Mouse (Mus musculus) embryonic facial prominence, embryonic 15.5 days (tissue): Measurements from ENCODE around the gene Myo1d. TPM values are rescaled to one million over a fixed set of nuclear protein-coding genes. Genes with fewer than 3 reads are reported as not detected.

Source experiments
- ATAC-seq: fragments of 200-750 bp; cut with Nextera tagmentation; 2 replicates; pipeline ENCODE4 v1.8.0; 2017; ENCODE audit warnings: low read depth, moderate TSS enrichment; ENCODE audit not compliant: insufficient number of reproducible peaks, low FRiP score, low TSS enrichment
- H3K27ac ChIP-seq: fragments of 300-500 bp; sonication (generic); replicated peaks from 2 replicates; pipeline ENCODE4 v1.5.1; 2015; ENCODE audit warnings: mild to moderate bottlenecking, inconsistent platforms
- H3K27me3 ChIP-seq: fragments of 300-500 bp; sonication (generic); 2 replicates; pipeline ENCODE4 v1.6.1; 2015; ENCODE audit warnings: inconsistent platforms
- H3K36me3 ChIP-seq: fragments of 300-500 bp; sonication (generic); 2 replicates; pipeline ENCODE4 v1.6.1; 2015; ENCODE audit warnings: mild to moderate bottlenecking, inconsistent platforms
- H3K4me1 ChIP-seq: fragments of 300-500 bp; sonication (generic); 2 replicates; pipeline ENCODE4 v1.6.1; 2015; ENCODE audit warnings: inconsistent platforms
- H3K4me2 ChIP-seq: fragments of 300-500 bp; sonication (generic); replicated peaks from 2 replicates; pipeline ENCODE4 v1.6.1; 2015; ENCODE audit warnings: mild to moderate bottlenecking, inconsistent platforms
- H3K4me3 ChIP-seq: fragments of 300-500 bp; sonication (generic); replicated peaks from 2 replicates; pipeline ENCODE4 v1.5.1; 2015; ENCODE audit warnings: mild to moderate bottlenecking, inconsistent platforms
- H3K9ac ChIP-seq: fragments of 300-500 bp; sonication (generic); 2 replicates; pipeline ENCODE4 v1.6.1; 2015; ENCODE audit warnings: inconsistent platforms
- H3K9me3 ChIP-seq: fragments of 300-500 bp; sonication (generic); replicated peaks from 2 replicates; pipeline ENCODE4 v1.6.1; 2016; ENCODE audit warnings: inconsistent platforms
- WGBS: fragments of 180-500 bp; shearing (Covaris S2); methylation state at CpG from one replicate; pipeline ENCODE4 v1.1.7; 2015; 5-methylcytosine and 5-hydroxymethylcytosine counted together
- polyA plus RNA-seq: library from polyadenylated mRNA; unstranded; fragments of >200 nt; fragmentation: Nextera tagmentation; extraction: Ambion mirVana; gene quantifications from 2 replicates; pipeline ENCODE4 v1.2.1, GENCODE M21; 2015

The Myo1d gene
- polyA plus RNA-seq, 1 experiment from 2014 or later: 12.0 TPM

- no peak overlapping the region for H3K27ac ChIP-seq
- H3K36me3 ChIP-seq: no peaks in the 10 kb centered on the region
- H3K9ac ChIP-seq: no peak overlapping the region
- 72% methylated on average over 3 of the region's 3 CpGs for WGBS
- H3K4me1 ChIP-seq: peaks cover under 1% of the 10 kb centered on the region; the same call in 1 of the 2 replicates
- no peak overlapping the region for H3K4me2 ChIP-seq
- no peaks in the 10 kb centered on the region for H3K9me3 ChIP-seq
- no peaks in the 10 kb centered on the region for H3K27me3 ChIP-seq
- ATAC-seq: no peak
- H3K4me3 ChIP-seq: no peak overlapping the region
Measured at GRCm38 (mm10) chr11:80761285-80761974, 18.4 kb downstream of the Myo1d start.

- Histone ChIP-seq H3K9me3 (no peaks in the 10 kb centered on the region), H3K9ac (no peak overlapping the region), H3K27me3 (no peaks in the 10 kb centered on the region), H3K36me3 (no peaks in the 10 kb centered on the region), H3K4me3 (no peak overlapping the region), H3K4me1 (no peaks in the 10 kb centered on the region), H3K27ac (no peak overlapping the region), H3K4me2 (no peak overlapping the region)
- ATAC-seq: no peak
- 70% methylated on average over 3 of the region's 3 CpGs for WGBS
Measured at GRCm38 (mm10) chr11:80759023-80759422, 20.8 kb downstream of the Myo1d start.

- Histone ChIP-seq H3K9me3 (no peaks in the 10 kb centered on the region), H3K27me3 (no peaks in the 10 kb centered on the region), H3K4me3 (no peak overlapping the region), H3K9ac (no peak overlapping the region), H3K4me2 (no peak overlapping the region), H3K4me1 (no peaks in the 10 kb centered on the region), H3K27ac (no peak overlapping the region), H3K36me3 (no peaks in the 10 kb centered on the region)
- peak; percentile 15; the same call in 1 of the 2 replicates for ATAC-seq
- WGBS: 37% methylated on average over 2 of the region's 2 CpGs
Measured at GRCm38 (mm10) chr11:80754201-80754600, 25.6 kb downstream of the Myo1d start.

- H3K4me3 ChIP-seq: no peak overlapping the region
- 84% methylated on average over 1 of the region's 1 CpGs for WGBS
- H3K4me2 ChIP-seq: no peak overlapping the region
- H3K4me1 ChIP-seq: 0 out of 2 replicates have a peak, but pooled peaks cover 5% of the 10 kb centered on the region
- H3K9me3 ChIP-seq: no peaks in the 10 kb centered on the region
- H3K36me3 ChIP-seq: no peaks in the 10 kb centered on the region
- H3K27me3 ChIP-seq: no peaks in the 10 kb centered on the region
- no peak for ATAC-seq
- no peak overlapping the region for H3K27ac ChIP-seq
- H3K9ac ChIP-seq: no peak overlapping the region
Measured at GRCm38 (mm10) chr11:80751168-80751567, 28.7 kb downstream of the Myo1d start.

GRCm38 (mm10) chr11:80749187-80749586 is 30.6 kb downstream of the Myo1d start:
- H3K36me3 ChIP-seq: no peaks in the 10 kb centered on the region
- ATAC-seq: no peak
- 95% methylated on average over 1 of the region's 1 CpGs for WGBS
- no peaks in the 10 kb centered on the region for H3K9me3 ChIP-seq
- H3K4me1 ChIP-seq: 0 out of 2 replicates have a peak, but pooled peaks cover 5% of the 10 kb centered on the region
- H3K9ac ChIP-seq: no peak overlapping the region
- H3K27me3 ChIP-seq: no peaks in the 10 kb centered on the region
- H3K4me3 ChIP-seq: no peak overlapping the region
- no peak overlapping the region for H3K27ac ChIP-seq
- H3K4me2 ChIP-seq: no peak overlapping the region

- H3K4me1 ChIP-seq: 0 out of 2 replicates have a peak, but pooled peaks cover 5% of the 10 kb centered on the region
- no peaks in the 10 kb centered on the region for H3K27me3 ChIP-seq
- no peak overlapping the region for H3K4me2 ChIP-seq
- no peaks in the 10 kb centered on the region for H3K9me3 ChIP-seq
- WGBS: 63% methylated on average over 5 of the region's 5 CpGs
- no peak overlapping the region for H3K27ac ChIP-seq
- no peak for ATAC-seq
- no peak overlapping the region for H3K9ac ChIP-seq
- no peaks in the 10 kb centered on the region for H3K36me3 ChIP-seq
- H3K4me3 ChIP-seq: no peak overlapping the region
Measured at GRCm38 (mm10) chr11:80745426-80745825, 34.4 kb downstream of the Myo1d start.

- no peak overlapping the region for H3K4me3 ChIP-seq
- H3K27me3 ChIP-seq: no peaks in the 10 kb centered on the region
- no peak overlapping the region for H3K4me2 ChIP-seq
- no peaks in the 10 kb centered on the region for H3K9me3 ChIP-seq
- H3K36me3 ChIP-seq: no peaks in the 10 kb centered on the region
- ATAC-seq: no peak
- 86% methylated on average over 4 of the region's 4 CpGs for WGBS
- no peak overlapping the region for H3K9ac ChIP-seq
- 0 out of 2 replicates have a peak, but pooled peaks cover 5% of the 10 kb centered on the region for H3K4me1 ChIP-seq
- H3K27ac ChIP-seq: no peak overlapping the region
Measured at GRCm38 (mm10) chr11:80743823-80744410, 35.9 kb downstream of the Myo1d start.

GRCm38 (mm10) chr11:80742462-80742861 is 37.4 kb downstream of the Myo1d start:
- Histone ChIP-seq H3K27me3 (no peaks in the 10 kb centered on the region), H3K9me3 (no peaks in the 10 kb centered on the region), H3K4me3 (no peak overlapping the region), H3K9ac (no peak overlapping the region), H3K36me3 (no peaks in the 10 kb centered on the region), H3K4me1 (0 out of 2 replicates have a peak, but pooled peaks cover 5% of the 10 kb centered on the region), H3K27ac (no peak overlapping the region), H3K4me2 (no peak overlapping the region)
- 95% methylated on average over 4 of the region's 4 CpGs for WGBS
- ATAC-seq: no peak

- 74% methylated on average over 2 of the region's 2 CpGs for WGBS
- Histone ChIP-seq H3K27ac (no peak overlapping the region), H3K36me3 (no peaks in the 10 kb centered on the region), H3K27me3 (no peaks in the 10 kb centered on the region), H3K4me1 (no peaks in the 10 kb centered on the region), H3K9ac (no peak overlapping the region), H3K4me3 (no peak overlapping the region), H3K9me3 (no peaks in the 10 kb centered on the region), H3K4me2 (no peak overlapping the region)
- ATAC-seq: no peak
Measured at GRCm38 (mm10) chr11:80734771-80735170, 45.1 kb downstream of the Myo1d start.

- H3K9me3 ChIP-seq: no peaks in the 10 kb centered on the region
- no peaks in the 10 kb centered on the region for H3K36me3 ChIP-seq
- H3K9ac ChIP-seq: no peak overlapping the region
- WGBS: 64% methylated on average over 12 of the region's 12 CpGs
- no peak overlapping the region for H3K4me2 ChIP-seq
- H3K4me1 ChIP-seq: no peaks in the 10 kb centered on the region
- ATAC-seq: no peak
- H3K27me3 ChIP-seq: no peaks in the 10 kb centered on the region
- no peak overlapping the region for H3K27ac ChIP-seq
- H3K4me3 ChIP-seq: no peak overlapping the region
Measured at GRCm38 (mm10) chr11:80724701-80725100, 55.1 kb downstream of the Myo1d start.

GRCm38 (mm10) chr11:80723406-80724047 is 56.3 kb downstream of the Myo1d start:
- Histone ChIP-seq H3K9ac (no peak overlapping the region), H3K27ac (no peak overlapping the region), H3K9me3 (no peaks in the 10 kb centered on the region), H3K36me3 (no peaks in the 10 kb centered on the region), H3K27me3 (no peaks in the 10 kb centered on the region), H3K4me2 (no peak overlapping the region), H3K4me3 (no peak overlapping the region), H3K4me1 (0 out of 2 replicates have a peak, but pooled peaks cover 3% of the 10 kb centered on the region)
- no peak for ATAC-seq
- 85% methylated on average over 9 of the region's 9 CpGs for WGBS
